Mouse (Mus musculus): ENCODE measurements around the gene Olfr1061.

DNA sequence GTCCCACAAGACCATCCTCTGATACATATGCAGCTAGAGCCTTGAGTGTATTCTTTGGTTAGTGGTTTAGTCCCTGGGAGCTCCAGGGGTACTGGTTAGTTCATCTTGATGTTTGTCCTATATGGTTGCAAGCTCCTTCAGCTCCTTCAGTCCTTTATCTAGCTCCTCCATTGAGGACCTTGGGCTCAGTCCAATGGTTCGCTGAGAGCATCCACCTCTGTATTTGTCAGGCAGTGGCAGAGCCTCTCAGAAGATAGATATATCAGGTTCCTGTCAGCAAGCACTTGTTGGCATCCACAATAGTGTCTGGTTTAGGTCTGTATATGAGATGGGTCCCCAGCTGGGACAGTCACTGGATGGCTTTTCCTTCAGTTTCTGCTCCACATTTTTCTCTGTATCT is 46.6 kb upstream of the Olfr1061 start:
- TF ChIP-seq CTCF (IDR thresholded peaks at IDR 0.05; ENCODE audit: low read depth) (no peak), EP300 (optimal IDR thresholded peaks at IDR 0.05) (no peak)
